Mouse (Mus musculus) spleen, postnatal 36 days (tissue): ENCODE measurements around the gene Defb43.

Source experiments
- DNase-seq, 2 experiments: peaks; one replicate each; pipeline ENCODE4 v3.0.0; 2022; ENCODE audit warnings: low spot score in 2 of 2, mixed read lengths in 1 of 2

Gene Defb43

GRCm38 (mm10) chr14:63011471-63011870, at the start of gene Defb43:
Gene Defb43, plus strand, starts transcription at chr14:63011771.
- no peak for DNase-seq

GRCm38 (mm10) chr14:62963632-62964031, 47.9 kb upstream of the Defb43 start:
- no peak for DNase-seq

DNA sequence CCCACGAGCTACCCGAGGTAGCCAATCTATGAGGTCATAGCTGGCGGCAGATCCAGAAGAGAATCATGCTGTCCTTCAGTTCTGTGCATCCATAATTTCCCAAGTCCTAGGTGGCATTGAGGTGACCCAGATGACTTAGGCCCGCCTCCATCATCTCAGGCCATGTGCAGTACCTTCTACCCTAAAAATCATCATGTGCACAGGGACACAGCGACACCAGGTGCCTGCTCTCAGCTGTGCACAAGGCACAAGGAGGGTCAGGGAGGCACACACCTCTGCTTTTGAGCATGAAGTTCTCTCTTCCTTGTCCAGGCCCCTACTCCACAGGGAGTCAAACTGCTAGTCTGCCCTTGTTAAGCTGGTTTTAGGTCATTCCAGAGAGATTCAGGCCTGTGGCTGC, 46.2 kb upstream of the Defb43 start:
- no peak for DNase-seq

GRCm38 (mm10) chr14:62965811-62966520, 45.6 kb upstream of the Defb43 start:
- no peak for DNase-seq

GRCm38 (mm10) chr14:62975046-62975445, 36.5 kb upstream of the Defb43 start:
- peak; percentile 19 to 31 for DNase-seq

GRCm38 (mm10) chr14:62979815-62980214, 31.8 kb upstream of the Defb43 start:
- no peak for DNase-seq

DNA sequence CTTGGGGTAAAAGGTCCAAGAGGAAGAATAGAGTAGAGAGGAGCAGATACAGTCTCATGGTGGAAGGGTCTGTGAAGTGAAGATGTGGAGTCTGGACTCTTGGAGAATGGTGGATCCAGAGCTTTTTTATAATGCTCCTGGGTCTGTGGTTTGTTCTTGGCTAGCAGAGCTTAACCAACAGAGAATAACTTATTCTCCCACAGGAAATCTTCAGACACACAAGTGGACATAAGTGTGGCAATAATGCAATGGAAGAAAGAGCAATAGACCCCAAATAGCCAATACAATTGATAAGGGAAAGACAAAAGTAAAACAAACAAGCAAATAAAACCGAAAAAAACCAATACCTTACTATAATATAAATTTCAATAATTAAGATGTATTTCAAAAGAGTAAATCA, 27.2 kb upstream of the Defb43 start, which contains the start of gene Defb48:
Gene Defb48 (minus strand): TSS at position 101 of the 400 bp plus-strand sequence.
- no peak for DNase-seq

DNA sequence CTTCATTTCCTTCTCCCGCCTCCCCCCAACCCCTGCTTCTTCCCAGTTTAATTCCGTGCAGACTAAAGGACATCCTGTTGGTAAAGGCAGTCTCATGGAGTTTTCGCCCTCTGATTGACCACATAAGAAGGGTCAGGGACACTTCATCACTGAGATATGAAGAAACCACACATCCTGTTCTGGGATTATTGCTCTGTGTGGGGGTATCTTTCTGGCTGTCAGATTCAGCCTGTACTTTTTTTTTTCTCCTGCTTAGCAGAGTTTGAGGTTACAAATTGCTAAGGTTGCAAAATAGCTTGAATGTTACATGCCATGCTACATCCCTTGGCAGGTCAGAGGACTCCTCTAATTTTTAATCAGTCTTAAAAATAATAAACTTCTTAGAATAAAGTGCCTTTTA, 20.3 kb upstream of the Defb43 start:
- DNase-seq: no peak

- DNase-seq: no peak
Observed at GRCm38 (mm10) chr14:62991849-62992510, 19.6 kb upstream of the Defb43 start.

GRCm38 (mm10) chr14:62997777-62998176, 13.8 kb upstream of the Defb43 start, which contains the start of gene Defb47:
Gene Defb47, plus strand, starts transcription at chr14:62998077.
- DNase-seq: no peak

DNA sequence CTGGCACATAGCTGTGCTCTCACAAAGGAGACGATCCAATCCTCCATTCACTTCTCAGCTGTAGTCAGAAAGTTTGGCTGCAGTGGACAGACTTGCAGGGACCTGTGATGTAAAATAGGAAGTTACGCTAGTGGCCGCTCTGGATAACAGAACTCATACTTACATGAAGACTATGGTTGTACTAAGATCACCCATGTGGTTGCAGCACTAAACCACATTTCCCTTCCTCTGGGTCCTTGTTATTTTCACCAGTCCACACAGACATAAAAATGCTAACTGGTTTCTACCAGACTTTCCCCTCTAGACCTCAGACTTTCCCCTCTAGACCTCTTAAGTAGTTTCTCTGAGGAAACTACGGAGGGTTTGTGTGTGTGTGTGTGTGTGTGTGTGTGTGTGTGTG, 12.6 kb upstream of the Defb43 start:
- DNase-seq: no peak

DNA sequence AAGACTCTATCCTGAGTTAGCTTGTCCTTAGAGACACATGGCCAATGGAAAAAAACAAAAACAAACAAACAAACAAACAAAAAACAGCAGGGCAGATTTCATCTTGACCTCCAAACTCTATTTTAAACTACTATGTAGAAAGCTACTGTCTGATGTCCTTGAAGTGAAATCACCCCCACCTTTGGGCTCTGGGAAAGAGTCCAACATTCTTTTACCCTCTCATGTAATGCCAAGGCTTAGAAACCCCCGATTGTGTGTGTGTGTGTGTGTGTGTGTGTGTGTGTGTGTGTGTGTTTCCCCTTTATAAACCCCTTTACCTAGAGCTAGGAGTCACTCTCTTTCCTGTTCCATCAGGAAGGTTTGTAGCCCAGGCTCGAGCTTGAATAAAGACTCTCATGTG, 9.0 kb upstream of the Defb43 start:
- DNase-seq: no peak

DNA sequence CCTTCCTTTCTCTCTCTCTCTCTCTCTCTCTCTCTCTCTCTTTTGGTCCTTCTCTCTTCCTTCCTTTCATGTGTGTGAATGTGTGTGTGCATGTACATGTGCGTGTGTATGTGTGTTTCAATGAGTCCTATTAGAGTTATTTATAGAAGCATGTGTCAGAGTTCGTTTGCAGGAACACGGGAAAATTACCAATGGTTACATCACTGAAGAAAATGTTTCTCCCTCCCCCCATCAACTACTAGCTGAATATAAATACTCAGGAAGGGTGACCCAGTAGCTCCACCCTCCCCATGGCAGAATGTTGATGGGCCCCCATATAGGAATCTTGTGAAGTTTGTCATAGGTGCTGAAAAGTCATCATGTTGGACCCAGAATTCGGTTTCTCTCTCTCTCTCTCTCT, 1.5 kb downstream of the Defb43 start:
- DNase-seq: no peak

DNA sequence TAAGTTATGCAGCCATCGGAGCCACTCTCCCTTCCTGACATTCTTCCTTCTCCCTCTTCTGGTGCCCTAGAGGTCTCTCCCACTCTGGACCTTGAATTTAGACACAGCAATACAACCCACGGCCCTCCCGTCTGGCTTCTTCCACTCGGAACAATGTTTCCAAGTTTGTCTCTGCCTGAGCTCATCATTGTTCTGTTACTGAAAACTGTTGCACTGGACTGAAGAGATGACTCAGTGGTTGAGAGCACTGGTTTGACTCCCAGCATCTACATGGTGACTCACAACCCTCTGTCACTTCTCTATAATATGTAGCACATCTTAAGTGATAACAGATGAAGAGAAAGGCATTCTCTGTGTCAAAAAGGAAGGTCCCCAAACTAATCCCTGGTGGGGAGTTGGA, 3.1 kb downstream of the Defb43 start:
- DNase-seq: no peak

DNA sequence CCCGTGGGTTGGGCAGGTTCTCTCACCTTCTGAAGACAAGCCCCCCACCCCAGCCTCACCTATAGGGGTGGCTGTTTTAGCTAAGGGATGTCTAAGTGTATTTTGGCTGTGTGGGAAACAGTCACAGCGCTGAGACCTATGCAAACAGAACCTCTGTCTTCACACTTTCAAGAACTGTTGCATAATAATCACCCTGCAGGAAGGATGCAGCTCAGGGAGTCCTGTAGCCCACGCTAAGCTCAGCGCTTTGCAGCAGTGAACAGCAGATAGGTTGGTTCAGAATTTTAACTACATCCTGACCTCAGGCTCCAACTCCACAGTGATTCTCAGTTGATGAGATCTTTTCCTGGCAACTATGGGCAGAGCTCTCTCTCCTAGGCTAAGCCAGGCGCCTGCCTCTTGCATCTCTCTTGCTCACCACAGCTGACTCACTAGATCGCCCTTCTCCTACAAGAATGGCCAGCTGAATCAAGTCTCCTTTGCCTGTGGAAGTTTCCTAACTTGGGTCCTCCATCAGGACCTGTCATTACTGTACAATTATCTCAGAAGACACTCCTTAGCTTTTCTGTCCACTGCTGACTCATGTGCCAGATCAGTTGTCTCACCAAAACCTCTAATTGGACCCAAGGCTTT, 9.1 kb downstream of the Defb43 start:
- DNase-seq: no peak

DNA sequence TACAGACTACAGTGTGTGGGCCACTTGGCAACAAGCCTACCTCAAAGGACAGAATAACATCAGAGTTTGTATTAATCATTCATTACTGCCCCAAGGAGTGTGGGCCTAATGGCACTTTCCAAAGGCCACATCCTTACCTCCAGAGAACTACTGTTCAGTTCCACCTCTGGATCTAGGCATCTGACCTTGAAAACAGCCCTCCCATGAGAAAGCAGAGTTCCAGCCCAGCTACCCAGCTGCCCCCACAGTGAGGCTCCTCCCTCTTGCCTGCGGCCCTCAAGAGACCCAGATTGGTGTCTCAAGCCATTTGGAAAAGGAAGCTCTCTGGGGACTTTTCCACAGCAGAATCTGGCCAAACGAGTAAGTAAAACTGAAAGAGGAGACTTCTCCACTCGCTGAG, 35.1 kb downstream of the Defb43 start, which contains the start of gene Defb42:
Gene Defb42 (plus strand): TSS at position 301 of the 400 bp plus-strand sequence.
- no peak for DNase-seq

GRCm38 (mm10) chr14:63049910-63050370, 38.4 kb downstream of the Defb43 start, which contains the start of gene Defb30:
Gene Defb30, minus strand, starts transcription at chr14:63049960.
- DNase-seq: no peak

DNA sequence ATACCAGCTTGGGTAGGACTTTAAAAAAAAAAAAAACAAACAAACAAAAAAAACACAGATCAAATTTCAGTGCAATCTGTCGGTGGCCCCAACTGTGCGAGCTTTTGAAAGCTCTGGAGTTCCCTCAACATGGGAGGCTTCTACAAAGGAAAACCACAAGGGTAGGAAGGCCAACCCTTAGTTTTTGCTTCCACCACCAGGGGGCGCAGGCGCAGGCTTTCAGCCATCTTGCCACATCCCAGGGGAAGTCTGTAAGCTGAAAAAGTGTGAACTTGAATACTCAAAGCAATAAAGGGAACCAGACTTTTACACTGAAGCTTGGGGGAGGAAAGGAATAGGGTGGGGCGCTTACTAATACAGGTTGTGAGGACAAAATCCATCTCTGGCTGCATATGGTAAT, 39.2 kb downstream of the Defb43 start:
- peak; percentile 27 to 29 for DNase-seq

DNA sequence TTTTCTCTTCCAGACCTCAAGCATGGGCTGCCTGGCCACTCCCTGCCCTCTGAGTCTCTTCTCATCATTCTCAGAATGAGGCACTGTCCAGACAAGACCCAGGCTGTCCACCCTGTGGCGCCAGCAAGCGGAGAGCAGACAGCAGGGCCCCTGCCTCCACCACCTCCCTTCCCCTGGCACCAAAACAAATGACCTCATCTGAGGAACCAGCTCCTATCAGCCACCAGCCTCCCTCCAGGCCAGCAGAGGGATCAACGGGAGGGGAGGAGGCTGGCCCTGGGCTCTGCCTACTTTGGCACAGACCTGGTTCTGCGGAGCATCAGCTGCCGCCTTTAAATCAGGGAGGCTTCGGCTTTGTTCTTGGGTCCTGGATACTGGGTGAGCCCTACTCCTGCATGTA, 43.2 kb downstream of the Defb43 start:
- no peak for DNase-seq

DNA sequence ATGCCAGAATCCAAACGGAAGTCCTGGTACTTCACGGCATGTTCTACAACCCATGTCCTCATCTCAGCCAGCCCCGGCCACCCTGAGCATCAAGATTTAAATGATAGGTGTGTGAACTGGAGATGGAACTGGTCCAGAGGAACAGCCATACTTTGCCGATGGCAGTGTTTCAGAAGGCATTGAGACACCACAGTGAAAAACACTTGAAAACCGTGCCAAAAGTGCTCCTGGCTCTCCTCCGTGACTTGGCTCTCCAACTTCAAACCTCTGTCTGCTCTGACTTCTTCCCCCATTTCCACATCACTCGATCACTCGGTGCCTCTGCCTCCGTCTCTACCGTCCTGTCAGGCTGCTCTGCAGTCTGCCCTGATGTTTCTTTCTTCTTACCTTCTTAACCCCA, 48.8 kb downstream of the Defb43 start:
- no peak for DNase-seq

GRCm38 (mm10) chr14:63062184-63062583, 50.6 kb downstream of the Defb43 start:
- no peak for DNase-seq

DNA sequence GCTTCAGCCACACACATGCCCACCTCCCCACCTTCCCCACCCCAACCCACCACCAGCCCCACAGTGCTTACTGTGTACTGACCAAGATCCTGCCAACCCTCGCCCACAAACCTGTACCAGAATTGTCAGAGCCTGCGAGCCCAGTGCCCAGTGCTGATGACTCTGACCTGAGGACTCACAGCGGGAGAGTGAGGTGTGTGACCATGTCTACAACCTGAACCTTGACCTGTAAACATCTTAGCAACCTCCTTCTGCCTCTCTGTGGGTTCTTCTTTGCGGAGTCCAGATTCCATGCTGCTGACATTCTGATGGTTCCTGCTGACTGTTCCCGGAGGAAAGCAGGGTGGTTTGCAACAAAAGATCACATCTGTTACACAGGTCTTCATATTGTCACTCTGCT, 53.8 kb downstream of the Defb43 start:
- no peak for DNase-seq
